Comparison of ENCODE assay signal across 12 mouse cellular contexts in the genomic region with DNA sequence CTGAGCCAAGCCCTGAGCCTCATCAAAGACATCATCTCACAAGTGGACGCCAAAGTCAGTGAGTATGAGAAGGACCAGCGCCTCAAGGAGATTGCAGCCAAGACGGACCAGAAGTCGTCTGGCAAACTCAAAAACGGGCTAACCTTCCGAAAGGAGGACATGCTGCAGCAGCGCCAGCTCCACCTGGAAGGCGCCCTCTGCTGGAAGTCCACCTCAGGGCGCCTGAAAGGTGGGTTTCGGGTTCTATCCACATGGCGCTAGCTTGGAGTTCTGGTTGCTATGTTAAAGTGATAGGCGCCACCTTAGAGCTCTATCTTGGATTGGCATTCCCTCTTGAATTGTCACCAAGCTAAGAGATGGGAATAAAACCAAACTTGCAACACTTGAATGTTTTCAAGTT. TPM values are rescaled to one million over a fixed set of nuclear protein-coding genes. Genes with fewer than 3 reads are reported as not detected.
DNase-seq lines count a peak whose midpoint lies in the region; ATAC-seq and TF ChIP-seq lines count a peak whose summit lies in the region.
"Had no signal": no experiment of that assay in that cellular context is flagged by ENCODE, and none has a peak within 500 bp of the region (broad histone marks: within the 10 kb centered on the region; RNA-seq: fewer than 3 reads in every experiment).

No protein-coding gene starts in this region.

- CTCF ChIA-PET in Patski (lab: Charles Lee) = interaction anchor here (1.2 to 7.2 kb wide), 6 partner anchors 7 to 81 kb away, joined by 3 to 54 read pairs (median 5); a partner anchor contains a TSS

- no peak overlapping the region for H3K4me2 ChIP-seq in heart, embryonic 12.5 days
- H3K4me2 ChIP-seq in midbrain, embryonic 14.5 days (ENCODE audit: low read length) = no peak overlapping the region
- H3K4me2 ChIP-seq in midbrain, embryonic 11.5 days = no peak overlapping the region
- H3K4me2 ChIP-seq: forebrain, embryonic 15.5 days had no signal

- no peak for ATAC-seq in heart, embryonic 12.5 days (ENCODE audit: insufficient number of reproducible peaks, low FRiP score)
- no peak for ATAC-seq in midbrain, embryonic 14.5 days (ENCODE audit: low FRiP score, low TSS enrichment)
- no peak for ATAC-seq in midbrain, embryonic 11.5 days (ENCODE audit: low FRiP score)
- no peak for ATAC-seq in Patski
- ATAC-seq in monocyte, adult 5-6 weeks (replicated peaks; ENCODE audit: insufficient number of reproducible peaks, low FRiP score, low TSS enrichment, poor library complexity, severe bottlenecking) = no peak
- ATAC-seq: forebrain, embryonic 15.5 days had no signal

- no peak for DNase-seq in heart, adult 2 months
- peak; percentile 29 for DNase-seq in midbrain, embryonic 14.5 days
- DNase-seq in midbrain, embryonic 11.5 days (ENCODE audit: low spot score, missing footprints) = no peak
- DNase-seq in Patski (ENCODE audit: low read depth, low spot score) = no peak
- DNase-seq in naive thymus-derived CD4-positive, alpha-beta T cell, adult 2 months (ENCODE audit: low read depth) = peak; percentile 44
- DNase-seq in layer of hippocampus, adult 18-20 months (ENCODE audit: low spot score in 2 of 2) = no peak
- DNase-seq: cerebellum, adult 9-10 months; heart, postnatal 10 days had no signal

- no peak overlapping the region for H3K4me3 ChIP-seq in heart, adult 2 months
- H3K4me3 ChIP-seq in heart, embryonic 12.5 days = no peak overlapping the region
- H3K4me3 ChIP-seq in midbrain, embryonic 14.5 days (replicated peaks; ENCODE audit: low read depth, low read length) = no peak overlapping the region
- no peak overlapping the region for H3K4me3 ChIP-seq in midbrain, embryonic 11.5 days (ENCODE audit: low read depth, low read length)
- H3K4me3 ChIP-seq: forebrain, embryonic 15.5 days had no signal

- no peaks in the 10 kb centered on the region for H3K79me2 ChIP-seq in heart, adult 2 months (replicated peaks; ENCODE audit: control insufficient read depth, insufficient read depth, low read length)

- intact Hi-C loops in heart, adult 2 months (cut with DNase I) = no loop called here

- peak; percentile 67 for TF ChIP-seq CTCF in heart, adult 2 months (IDR thresholded peaks at IDR 0.05)
- peak; percentile 63 for TF ChIP-seq CTCF in Patski (IDR thresholded peaks at IDR 0.05)

- POLR2A ChIA-PET in Patski (lab: Charles Lee) = no interaction called here

- no peak overlapping the region for H3K27ac ChIP-seq in heart, adult 2 months
- H3K27ac ChIP-seq in heart, embryonic 12.5 days (ENCODE audit: poor library complexity, severe bottlenecking) = no peak overlapping the region
- no peak overlapping the region for H3K27ac ChIP-seq in midbrain, embryonic 14.5 days (replicated peaks; ENCODE audit: low read depth, low read length)
- H3K27ac ChIP-seq in midbrain, embryonic 11.5 days (ENCODE audit: low read depth, low read length) = no peak overlapping the region
- H3K27ac ChIP-seq: forebrain, embryonic 15.5 days had no signal

- in situ Hi-C loops in Patski (cut with MboI; ENCODE audit: low pct_unique_long_range_greater_than_20kb) = no loop called here

- no peaks in the 10 kb centered on the region for H3K4me1 ChIP-seq in heart, adult 2 months (ENCODE audit: control insufficient read depth, insufficient read depth, low read length)
- no peaks in the 10 kb centered on the region for H3K4me1 ChIP-seq in heart, embryonic 12.5 days (replicated peaks)
- H3K4me1 ChIP-seq in midbrain, embryonic 14.5 days (ENCODE audit: control insufficient read depth, insufficient read depth, low read length) = no peaks in the 10 kb centered on the region
- no peaks in the 10 kb centered on the region for H3K4me1 ChIP-seq in midbrain, embryonic 11.5 days (ENCODE audit: control insufficient read depth, insufficient read depth, low read length)
- H3K4me1 ChIP-seq: forebrain, embryonic 15.5 days had no signal

- H3K9ac ChIP-seq in heart, adult 2 months (ENCODE audit: low read depth, low read length) = no peak overlapping the region
- no peak overlapping the region for H3K9ac ChIP-seq in heart, embryonic 12.5 days
- no peak overlapping the region for H3K9ac ChIP-seq in midbrain, embryonic 14.5 days (replicated peaks; ENCODE audit: low read length)
- H3K9ac ChIP-seq in midbrain, embryonic 11.5 days (ENCODE audit: low read length) = no peak overlapping the region
- H3K9ac ChIP-seq: forebrain, embryonic 15.5 days had no signal

- TF ChIP-seq POLR2A in heart, adult 2 months (IDR thresholded peaks at IDR 0.05; ENCODE audit: insufficient read depth, low read depth, low read length) = no peak

- 83% methylated on average over 12 of the region's 12 CpGs for WGBS in heart, adult 2 months
- whole genome bisulfite sequencing in heart, embryonic 12.5 days = 70% methylated on average over 12 of the region's 12 CpGs
- 81% methylated on average over 12 of the region's 12 CpGs for WGBS in midbrain, embryonic 14.5 days
- WGBS in midbrain, embryonic 11.5 days = 72% methylated on average over 12 of the region's 12 CpGs

- H3K36me3 ChIP-seq in heart, adult 2 months (ENCODE audit: control insufficient read depth, insufficient read depth, low read length) = no peaks in the 10 kb centered on the region
- peaks cover 85% of the 10 kb centered on the region for H3K36me3 ChIP-seq in heart, embryonic 12.5 days
- peaks cover 79% of the 10 kb centered on the region for H3K36me3 ChIP-seq in midbrain, embryonic 14.5 days (ENCODE audit: control insufficient read depth, insufficient read depth, low read length)
- H3K36me3 ChIP-seq in midbrain, embryonic 11.5 days (ENCODE audit: control insufficient read depth, insufficient read depth, low read length) = peaks cover 16% of the 10 kb centered on the region

- no peaks in the 10 kb centered on the region for H3K27me3 ChIP-seq in heart, adult 2 months (ENCODE audit: control insufficient read depth, insufficient read depth, low read length)
- H3K27me3 ChIP-seq in heart, embryonic 12.5 days (replicated peaks) = no peaks in the 10 kb centered on the region
- H3K27me3 ChIP-seq in midbrain, embryonic 14.5 days (ENCODE audit: control insufficient read depth, insufficient read depth, low read length) = no peaks in the 10 kb centered on the region
- H3K27me3 ChIP-seq in midbrain, embryonic 11.5 days (ENCODE audit: control insufficient read depth, insufficient read depth, low read length) = no peaks in the 10 kb centered on the region
- H3K27me3 ChIP-seq in Patski = no peaks in the 10 kb centered on the region
- H3K27me3 ChIP-seq: forebrain, embryonic 15.5 days had no signal

- no peaks in the 10 kb centered on the region for H3K9me3 ChIP-seq in heart, embryonic 12.5 days (replicated peaks)
- no peaks in the 10 kb centered on the region for H3K9me3 ChIP-seq in midbrain, embryonic 14.5 days (ENCODE audit: control insufficient read depth, low read length)
- no peaks in the 10 kb centered on the region for H3K9me3 ChIP-seq in midbrain, embryonic 11.5 days (ENCODE audit: control insufficient read depth, low read length)
- H3K9me3 ChIP-seq: forebrain, embryonic 15.5 days had no signal

- TF ChIP-seq EP300 in heart, adult 2 months (IDR thresholded peaks at IDR 0.05; ENCODE audit: insufficient read depth, low read depth, low read length) = no peak

RNA-seq across cellular contexts. Expression of a gene that starts 28.0 kb away (rescaled TPM):
- total RNA-seq in heart, adult 2 months (2021) = 1 to 10 TPM; 2.4 to 3.1 TPM
- polyA plus RNA-seq in heart, adult 2 months (2012; rRNA removed) = 4.5 and 5.5 TPM in 2 replicates
- 4.9 and 5.1 TPM in 2 replicates for polyA plus RNA-seq in heart, embryonic 12.5 days (2016; fragmentation: Nextera tagmentation; extraction: Ambion mirVana)
- 3.2 and 3.9 TPM in 2 replicates for polyA plus RNA-seq in midbrain, embryonic 14.5 days (2014; fragmentation: Nextera tagmentation; extraction: Ambion mirVana)
- polyA plus RNA-seq in midbrain, embryonic 11.5 days (2014; fragmentation: Nextera tagmentation; extraction: Ambion mirVana) = 1.8 and 2.8 TPM in 2 replicates
- polyA plus RNA-seq in Patski (2021) = 12.0 TPM
- 1.7 to 2.1 TPM in 2 of 3 replicates, not detected in the other for total RNA-seq in monocyte, adult 5-6 weeks (2017)
- 1 to 10 TPM in 1 of 2 experiments, under 1 TPM in 1; 0.97 to 1.7 TPM for total RNA-seq in layer of hippocampus, adult 18-20 months (2021)

RNA-seq across cellular contexts. Expression of a gene that starts 31.2 kb away (rescaled TPM):
- total RNA-seq in heart, adult 2 months (2021) = under 1 TPM in 1 of 2 experiments, not detected in 1; 0.14 TPM
- polyA plus RNA-seq in heart, adult 2 months (2012; rRNA removed) = 0.12 TPM in 1 of 2 replicates, not detected in the other
- polyA plus RNA-seq in heart, embryonic 12.5 days (2016; fragmentation: Nextera tagmentation; extraction: Ambion mirVana) = not detected in 2 replicates
- polyA plus RNA-seq in midbrain, embryonic 14.5 days (2014; fragmentation: Nextera tagmentation; extraction: Ambion mirVana) = 0.18 and 0.58 TPM in 2 replicates
- polyA plus RNA-seq in midbrain, embryonic 11.5 days (2014; fragmentation: Nextera tagmentation; extraction: Ambion mirVana) = 0.23 TPM in 1 of 2 replicates, not detected in the other
- polyA plus RNA-seq in Patski (2021) = not detected
- 0.29 TPM in 1 of 3 replicates, not detected in the others for total RNA-seq in monocyte, adult 5-6 weeks (2017)
- total RNA-seq in layer of hippocampus, adult 18-20 months (2021) = under 1 TPM in 1 of 2 experiments, not detected in 1; 0.20 TPM
- total RNA-seq: megakaryocyte-erythroid progenitor cell, adult 5-6 weeks had no signal

RNA-seq across cellular contexts. Expression of a gene that starts 46.7 kb away (rescaled TPM):
- 10 to 100 TPM; 18.7 to 20.4 TPM for total RNA-seq in heart, adult 2 months (2021)
- polyA plus RNA-seq in heart, adult 2 months (2012; rRNA removed) = 12.3 and 15.3 TPM in 2 replicates
- polyA plus RNA-seq in heart, embryonic 12.5 days (2016; fragmentation: Nextera tagmentation; extraction: Ambion mirVana) = 7.1 and 8.2 TPM in 2 replicates
- polyA plus RNA-seq in midbrain, embryonic 14.5 days (2014; fragmentation: Nextera tagmentation; extraction: Ambion mirVana) = 12.5 and 13.2 TPM in 2 replicates
- polyA plus RNA-seq in midbrain, embryonic 11.5 days (2014; fragmentation: Nextera tagmentation; extraction: Ambion mirVana) = 9.7 and 10.1 TPM in 2 replicates
- 37.0 TPM for polyA plus RNA-seq in Patski (2021)
- total RNA-seq in monocyte, adult 5-6 weeks (2017) = 44.8 to 134 TPM (median 53.5 TPM) in 3 replicates
- 10 to 100 TPM; 49.0 to 51.3 TPM for total RNA-seq in layer of hippocampus, adult 18-20 months (2021)

RNA-seq across cellular contexts. Expression of a gene that starts 53.4 kb away (rescaled TPM):
- total RNA-seq in heart, adult 2 months (2021) = 10 to 100 TPM; 24.9 to 30.7 TPM
- 51.3 and 53.9 TPM in 2 replicates for polyA plus RNA-seq in heart, adult 2 months (2012; rRNA removed)
- polyA plus RNA-seq in heart, embryonic 12.5 days (2016; fragmentation: Nextera tagmentation; extraction: Ambion mirVana) = 34.2 and 36.2 TPM in 2 replicates
- polyA plus RNA-seq in midbrain, embryonic 14.5 days (2014; fragmentation: Nextera tagmentation; extraction: Ambion mirVana) = 53.0 and 80.8 TPM in 2 replicates
- polyA plus RNA-seq in midbrain, embryonic 11.5 days (2014; fragmentation: Nextera tagmentation; extraction: Ambion mirVana) = 30.2 and 31.3 TPM in 2 replicates
- polyA plus RNA-seq in Patski (2021) = 45.2 TPM
- total RNA-seq in monocyte, adult 5-6 weeks (2017) = 1.6 to 2.7 TPM (median 2.0 TPM) in 3 replicates
- total RNA-seq in layer of hippocampus, adult 18-20 months (2021) = 10 to 100 TPM; 30.9 to 31.2 TPM

Comparison
In these comparisons a context has a peak if more than half of its experiments do, and no peak if none do; other contexts are left out.
1. DNase-seq: peak in midbrain, embryonic 14.5 days (single experiment) and naive thymus-derived CD4-positive, alpha-beta T cell, adult 2 months (single experiment); none in heart, adult 2 months (0 of 2), midbrain, embryonic 11.5 days (single experiment), Patski (single experiment) and layer of hippocampus, adult 18-20 months (0 of 2).